Mouse (Mus musculus): ENCODE measurements around the gene Kazald1.

DNA sequence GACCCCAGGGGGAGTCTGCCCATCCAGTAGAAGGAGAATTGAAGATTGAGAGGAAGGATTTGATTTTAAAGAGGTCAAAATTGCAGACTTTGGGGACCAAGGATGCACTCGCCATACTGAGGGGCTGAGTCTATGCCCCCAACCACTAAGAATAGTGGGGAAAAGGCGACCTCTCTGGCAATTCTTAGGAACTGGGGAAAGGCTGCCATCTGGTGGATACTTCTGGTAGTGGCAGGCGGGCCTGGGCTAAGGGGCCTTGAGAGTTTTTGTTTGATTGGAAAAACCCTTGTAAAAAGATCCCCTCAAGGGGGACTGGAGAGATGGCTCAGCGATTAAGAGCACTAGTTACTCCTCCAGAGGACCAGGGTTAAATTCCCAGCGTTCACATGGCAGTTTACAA lies 6.2 kb downstream of the Kazald1 start:
- TF ChIP-seq POLR2A (IDR thresholded peaks at IDR 0.05; ENCODE audit: borderline replicate concordance, low read depth, low read length) (no peak), CTCF (IDR thresholded peaks at IDR 0.05; ENCODE audit: low read depth, low read length) (peak; percentile 99)
